Mouse (Mus musculus) splenic B cell, adult 2 months (primary cell): ENCODE results near the gene Nop2.

Source experiments
- DNase-seq: peaks from one replicate; pipeline ENCODE4 v3.0.0-alpha.2; 2011; ENCODE audit warnings: low read depth, low spot score
- H3K27me3 ChIP-seq: 2 replicates; pipeline ENCODE4 v1.6.1; 2012; ENCODE audit warnings: mild to moderate bottlenecking, low read length, moderate library complexity, mixed read lengths; ENCODE audit not compliant: control insufficient read depth, poor library complexity, insufficient read depth, severe bottlenecking
- H3K36me3 ChIP-seq: 2 replicates; pipeline ENCODE4 v1.6.1; 2012; ENCODE audit warnings: mild to moderate bottlenecking, low read length, moderate library complexity, mixed read lengths; ENCODE audit not compliant: control insufficient read depth, poor library complexity, insufficient read depth, severe bottlenecking

Gene Nop2

DNA sequence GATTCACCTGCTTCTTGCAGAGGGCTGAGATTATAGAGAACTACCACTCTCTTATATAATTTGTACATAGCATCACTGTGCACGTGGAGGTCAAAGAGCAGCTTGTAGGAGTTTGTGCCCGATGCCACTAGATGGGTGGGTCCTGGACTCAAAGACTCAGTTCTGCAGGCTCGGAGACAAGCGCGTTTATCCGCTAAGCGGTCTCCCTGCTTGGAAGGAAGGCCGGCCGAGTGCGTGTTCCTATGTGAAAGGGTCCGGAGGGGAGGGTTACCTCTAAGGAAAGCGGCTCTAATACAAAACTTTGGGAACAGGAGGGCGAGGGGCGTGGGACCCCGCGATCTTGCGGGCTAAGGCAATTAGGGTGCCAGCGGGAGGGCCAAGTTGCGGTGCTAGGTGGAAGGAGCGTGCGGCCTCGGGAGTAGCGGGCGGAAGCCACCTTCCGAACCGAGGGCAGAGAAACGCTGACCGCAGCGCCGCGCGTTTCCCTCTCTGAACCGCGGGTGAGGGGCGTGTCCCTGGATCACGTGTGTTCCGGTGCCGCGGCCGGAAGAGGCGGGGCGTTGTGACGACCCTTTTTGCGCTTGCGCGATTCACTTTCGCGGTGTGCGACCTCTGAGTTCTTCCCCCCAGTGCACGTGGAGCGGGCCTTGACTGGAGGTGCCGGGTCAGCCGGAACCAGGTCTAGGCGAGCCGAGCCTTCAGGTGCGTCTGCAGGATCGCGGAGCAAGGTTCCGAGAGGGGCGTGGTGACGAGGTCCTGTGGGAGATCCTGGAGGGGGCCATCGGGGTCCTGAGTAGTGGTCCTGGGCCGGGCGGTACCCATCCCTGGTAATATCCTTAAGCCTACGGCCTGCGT is at the start of gene Nop2:
Gene Nop2, plus strand, starts transcription at position 608 of the 855 bp plus-strand sequence.
- Histone ChIP-seq H3K36me3 (peaks cover 5% of the 10 kb centered on the region), H3K27me3 (no peaks in the 10 kb centered on the region)
- DNase-seq, result peak; percentile 97

DNA sequence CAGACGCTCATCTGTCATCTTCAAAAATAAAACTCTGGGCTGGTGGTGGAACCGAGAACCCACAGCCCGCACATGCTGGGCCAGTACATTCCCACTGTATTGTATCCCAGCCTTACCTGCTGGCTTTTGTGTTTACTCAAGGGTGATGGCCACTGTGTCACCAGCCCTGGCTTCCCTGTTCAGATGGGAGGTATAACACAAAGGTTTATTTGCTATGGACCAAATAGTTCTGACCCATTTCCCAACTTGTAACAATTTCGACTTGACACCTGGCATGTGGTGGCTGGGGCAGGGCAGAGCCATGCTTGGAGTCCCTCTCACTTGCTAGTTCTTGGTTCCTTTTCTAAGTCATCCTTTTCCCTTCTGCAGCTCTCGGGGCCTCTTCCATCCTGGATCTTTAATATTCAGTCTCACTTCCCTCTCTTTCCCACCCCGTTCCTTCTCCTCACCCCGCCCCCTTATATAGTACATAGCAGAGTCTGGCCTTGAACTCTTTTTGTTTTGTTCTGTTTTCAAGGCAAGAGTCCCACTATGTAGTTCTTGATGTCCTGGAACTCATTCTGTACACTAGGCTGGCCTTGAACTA is 48.8 kb upstream of the Nop2 start:
- DNase-seq, result no peak
- peaks cover 5% of the 10 kb centered on the region; the same call in 1 of the 2 replicates for H3K36me3 ChIP-seq
- H3K27me3 ChIP-seq, result no peaks in the 10 kb centered on the region

DNA sequence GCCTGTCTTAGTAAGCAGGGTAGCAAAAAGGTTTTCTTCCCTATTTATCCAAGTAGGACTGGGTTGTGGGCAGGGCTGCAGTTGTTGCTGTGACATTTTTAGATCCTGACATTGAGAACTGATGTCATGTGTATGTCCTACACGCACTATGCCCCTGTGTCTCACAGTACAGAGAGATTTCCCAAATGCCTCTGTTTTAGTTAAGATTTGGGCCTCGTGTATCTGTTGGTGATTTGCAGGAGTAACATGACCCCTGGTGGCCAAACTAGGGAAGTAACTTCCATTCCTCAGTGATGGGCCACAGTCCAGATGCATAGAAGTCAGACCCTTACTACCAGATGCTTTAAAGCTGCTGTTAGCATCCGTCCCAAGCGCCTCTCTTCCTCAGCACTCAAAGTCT is 47.3 kb upstream of the Nop2 start:
- Histone ChIP-seq H3K36me3 (peaks cover 5% of the 10 kb centered on the region; the same call in 1 of the 2 replicates), H3K27me3 (no peaks in the 10 kb centered on the region)
- peak; percentile 86 for DNase-seq

DNA sequence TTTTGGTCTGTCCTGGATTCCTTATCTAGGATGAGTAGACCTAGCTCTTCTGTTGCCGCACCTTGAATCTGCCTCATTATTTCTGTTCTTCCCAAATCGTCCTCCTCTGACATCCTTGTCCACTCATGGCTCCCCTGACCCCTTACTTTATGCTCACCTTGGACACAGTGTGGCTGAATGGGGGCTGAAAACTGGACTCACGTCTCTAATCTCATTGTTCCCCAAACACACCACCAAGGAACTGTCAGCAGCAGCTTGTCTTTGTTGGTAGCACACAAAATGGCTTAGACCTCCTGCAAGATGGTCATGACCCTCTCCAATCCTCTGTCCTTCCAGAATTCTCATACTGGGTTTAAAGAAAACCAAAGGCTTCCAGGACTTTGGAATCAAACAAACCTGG is 43.8 kb upstream of the Nop2 start:
- DNase-seq, result no peak
- Histone ChIP-seq H3K36me3 (no peaks in the 10 kb centered on the region), H3K27me3 (no peaks in the 10 kb centered on the region)

GRCm38 (mm10) chr6:125088561-125089321 is 43.0 kb upstream of the Nop2 start:
- DNase-seq, result no peak
- no peaks in the 10 kb centered on the region for H3K27me3 ChIP-seq
- no peaks in the 10 kb centered on the region for H3K36me3 ChIP-seq

- H3K36me3 ChIP-seq, result no peaks in the 10 kb centered on the region
- H3K27me3 ChIP-seq, result no peaks in the 10 kb centered on the region
- DNase-seq, result no peak
These were observed 42.0 kb upstream of the Nop2 start for GRCm38 (mm10) chr6:125089521-125090321.

DNA sequence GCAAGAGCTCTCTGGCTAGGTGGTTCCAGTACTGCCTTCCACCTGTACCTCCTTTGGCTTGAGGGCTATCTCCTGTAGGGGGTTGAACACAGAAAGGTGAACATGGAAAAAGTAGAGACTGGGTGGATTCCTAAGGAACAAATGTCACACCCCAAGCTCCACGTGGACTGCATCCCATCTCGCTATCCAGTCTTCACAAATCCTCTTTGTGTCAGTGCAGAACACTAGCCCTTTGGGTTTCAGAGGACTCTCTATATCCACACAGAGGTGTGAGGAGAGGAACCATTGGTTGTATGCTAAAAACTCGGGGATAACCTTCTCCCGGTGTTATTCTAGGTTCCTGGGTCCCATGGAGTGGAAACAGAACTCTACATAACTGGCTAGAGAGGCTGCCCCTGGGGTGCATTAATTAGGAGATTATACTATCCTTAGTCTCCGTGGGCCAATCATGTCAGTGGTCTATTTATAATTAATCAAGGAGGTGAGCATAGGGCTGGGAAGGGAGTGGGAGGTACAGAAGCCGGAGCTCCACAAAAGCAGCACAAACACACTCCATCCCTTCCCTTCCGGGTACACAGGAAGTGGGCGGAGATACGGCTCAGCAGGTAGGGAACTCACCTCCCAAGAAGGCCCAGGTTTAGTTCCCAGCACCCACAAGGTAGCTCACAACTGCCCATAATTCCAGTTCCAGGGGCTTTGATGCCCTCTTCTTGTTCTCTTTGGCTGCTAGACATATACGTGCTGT is 41.2 kb upstream of the Nop2 start:
- no peak for DNase-seq
- no peaks in the 10 kb centered on the region for H3K27me3 ChIP-seq
- H3K36me3 ChIP-seq, result no peaks in the 10 kb centered on the region

- H3K36me3 ChIP-seq, result no peaks in the 10 kb centered on the region
- DNase-seq, result peak; percentile 40
- no peaks in the 10 kb centered on the region for H3K27me3 ChIP-seq
These were observed 39.3 kb upstream of the Nop2 start for GRCm38 (mm10) chr6:125092372-125092771.

GRCm38 (mm10) chr6:125094843-125095242 is 36.9 kb upstream of the Nop2 start:
- no peak for DNase-seq
- no peaks in the 10 kb centered on the region for H3K27me3 ChIP-seq
- no peaks in the 10 kb centered on the region for H3K36me3 ChIP-seq

DNA sequence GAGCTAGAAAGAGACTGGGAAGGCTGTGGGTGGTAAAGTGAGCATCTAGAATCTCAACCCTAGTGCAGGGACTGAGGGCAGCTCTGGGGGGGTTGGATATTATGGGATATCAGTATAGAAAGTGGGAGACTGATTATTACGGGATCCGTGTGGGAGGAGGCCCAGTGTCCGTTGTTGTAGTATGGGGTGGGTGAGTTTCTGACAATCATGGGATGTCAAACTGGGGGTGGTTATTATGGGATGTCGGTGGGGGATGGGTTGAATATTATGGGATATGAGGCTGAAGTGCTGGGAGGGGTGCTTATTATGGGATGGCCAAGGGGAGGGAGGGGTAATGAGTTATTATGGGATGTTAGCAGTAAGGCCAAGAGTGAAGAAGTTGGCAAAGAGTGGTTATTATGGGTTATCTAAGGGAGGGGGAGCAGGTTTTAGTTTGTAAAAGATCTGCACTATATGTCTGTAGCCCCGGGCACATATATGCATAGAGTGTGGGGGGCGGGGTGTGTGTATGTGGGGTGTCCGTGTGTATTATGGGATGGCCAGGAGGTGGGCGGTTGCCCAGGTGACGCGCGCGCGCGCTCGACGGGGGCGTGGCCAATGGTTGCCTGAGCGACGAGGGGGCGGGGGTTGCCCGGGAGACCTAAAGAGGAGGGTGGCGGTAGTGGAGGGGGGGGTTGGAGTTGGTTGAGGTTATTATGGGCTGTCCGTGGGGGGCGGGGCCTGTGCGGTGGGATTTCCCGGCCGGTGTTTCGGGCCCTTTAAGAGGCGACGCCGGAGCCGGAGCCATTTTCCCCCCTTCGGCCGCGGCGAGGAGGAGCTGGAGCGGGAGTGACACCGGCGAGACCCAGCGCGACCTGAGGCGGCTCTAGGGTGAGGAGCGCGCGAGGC is 36.1 kb upstream of the Nop2 start, which contains the start of gene Chd4:
Gene Chd4, plus strand, starts transcription at position 591 of the 888 bp plus-strand sequence.
- Histone ChIP-seq H3K36me3 (0 out of 2 replicates have a peak, but pooled peaks cover 1% of the 10 kb centered on the region), H3K27me3 (no peaks in the 10 kb centered on the region)
- peak; percentile 95 for DNase-seq

DNA sequence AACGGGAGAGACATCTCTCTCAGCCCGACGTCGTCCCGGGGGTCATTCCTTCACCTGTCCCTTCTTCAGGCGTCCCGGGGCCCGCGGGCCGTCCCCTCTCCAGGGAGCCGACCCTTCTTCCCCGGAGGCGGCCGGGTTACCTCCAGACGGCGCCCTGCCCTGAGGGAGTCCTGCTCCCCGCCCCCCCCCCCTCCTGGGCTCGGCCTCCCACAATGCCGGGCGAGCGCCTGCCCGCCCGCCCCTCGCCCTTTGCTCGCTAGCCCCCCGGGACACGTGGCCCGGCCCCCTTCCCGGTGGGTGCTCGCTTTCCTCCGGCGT is 35.5 kb upstream of the Nop2 start:
- Histone ChIP-seq H3K36me3 (peaks cover 5% of the 10 kb centered on the region; the same call in 1 of the 2 replicates), H3K27me3 (no peaks in the 10 kb centered on the region)
- no peak for DNase-seq

DNA sequence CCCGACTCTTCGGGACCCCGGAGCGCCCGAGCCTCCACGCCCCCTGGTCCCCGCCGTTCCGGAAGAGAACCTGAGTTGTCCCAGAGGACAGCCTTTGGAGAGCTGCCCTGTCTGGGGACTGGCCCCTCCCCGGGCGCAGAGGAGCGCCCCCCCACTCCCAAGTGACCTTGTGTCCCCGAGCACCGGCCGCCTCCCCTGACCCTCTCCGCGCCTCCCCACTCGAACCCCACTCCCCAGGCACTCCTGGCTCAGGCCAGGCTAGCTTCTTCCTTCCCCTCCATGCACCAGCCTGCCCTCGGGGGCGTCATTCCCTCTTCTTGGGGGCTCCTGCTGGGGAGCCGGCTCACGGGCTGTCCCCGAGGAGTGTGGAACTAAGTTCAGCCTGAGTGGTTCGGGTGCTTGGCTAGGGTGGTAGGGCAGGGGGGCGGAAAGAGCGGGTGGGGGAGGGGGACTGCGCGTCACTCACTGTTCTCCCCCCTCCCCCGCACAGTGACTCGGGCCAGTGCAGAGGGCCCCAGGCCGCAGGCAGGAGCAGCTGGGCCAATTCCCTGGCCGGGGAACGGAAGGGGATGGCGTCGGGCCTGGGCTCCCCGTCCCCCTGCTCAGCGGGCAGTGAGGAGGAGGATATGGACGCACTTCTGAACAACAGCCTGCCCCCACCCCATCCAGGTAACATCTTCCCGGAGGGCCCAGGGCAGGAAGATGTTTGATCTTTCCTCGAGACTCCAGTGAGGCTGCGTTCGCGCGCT is 34.9 kb upstream of the Nop2 start:
- Histone ChIP-seq H3K36me3 (peaks cover 9% of the 10 kb centered on the region), H3K27me3 (no peaks in the 10 kb centered on the region)
- DNase-seq, result peak; percentile 79

DNA sequence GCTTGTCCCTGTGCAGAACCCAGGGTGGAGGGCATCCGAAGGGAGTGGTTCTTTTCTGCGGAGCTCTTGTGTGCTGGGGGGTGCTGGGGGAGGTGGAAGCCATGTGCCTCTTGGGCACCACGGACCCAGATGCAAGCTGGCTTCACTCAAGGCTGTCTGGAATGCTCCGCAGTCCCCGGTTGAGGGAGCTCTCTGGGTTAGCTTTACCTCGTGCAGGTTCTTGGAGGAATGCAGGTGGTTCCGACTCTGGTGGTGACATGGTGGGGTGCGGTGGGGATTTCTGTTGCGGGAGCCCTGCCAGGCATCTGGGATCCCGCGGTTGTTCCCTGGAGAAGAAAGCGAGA is 34.4 kb upstream of the Nop2 start:
- DNase-seq, result no peak
- peaks cover 13% of the 10 kb centered on the region for H3K36me3 ChIP-seq
- no peaks in the 10 kb centered on the region for H3K27me3 ChIP-seq
